Mouse (Mus musculus): ENCODE data around the gene Col27a1. TPM values are rescaled to one million over a fixed set of nuclear protein-coding genes. Genes with fewer than 3 reads are reported as not detected.
A peak's percentile ranks its signal among the peaks of the same experiment; 100 is the strongest.

Gene Col27a1
- total RNA-seq, 2 experiments from 2014 or later = 1.2 TPM; not detected in 1

GRCm38 (mm10) chr4:63348524-63348923 lies 134.7 kb downstream of the Col27a1 start:
- ATAC-seq (replicated peaks; ENCODE audit: low FRiP score, low TSS enrichment, poor library complexity, severe bottlenecking) = no peak

DNA sequence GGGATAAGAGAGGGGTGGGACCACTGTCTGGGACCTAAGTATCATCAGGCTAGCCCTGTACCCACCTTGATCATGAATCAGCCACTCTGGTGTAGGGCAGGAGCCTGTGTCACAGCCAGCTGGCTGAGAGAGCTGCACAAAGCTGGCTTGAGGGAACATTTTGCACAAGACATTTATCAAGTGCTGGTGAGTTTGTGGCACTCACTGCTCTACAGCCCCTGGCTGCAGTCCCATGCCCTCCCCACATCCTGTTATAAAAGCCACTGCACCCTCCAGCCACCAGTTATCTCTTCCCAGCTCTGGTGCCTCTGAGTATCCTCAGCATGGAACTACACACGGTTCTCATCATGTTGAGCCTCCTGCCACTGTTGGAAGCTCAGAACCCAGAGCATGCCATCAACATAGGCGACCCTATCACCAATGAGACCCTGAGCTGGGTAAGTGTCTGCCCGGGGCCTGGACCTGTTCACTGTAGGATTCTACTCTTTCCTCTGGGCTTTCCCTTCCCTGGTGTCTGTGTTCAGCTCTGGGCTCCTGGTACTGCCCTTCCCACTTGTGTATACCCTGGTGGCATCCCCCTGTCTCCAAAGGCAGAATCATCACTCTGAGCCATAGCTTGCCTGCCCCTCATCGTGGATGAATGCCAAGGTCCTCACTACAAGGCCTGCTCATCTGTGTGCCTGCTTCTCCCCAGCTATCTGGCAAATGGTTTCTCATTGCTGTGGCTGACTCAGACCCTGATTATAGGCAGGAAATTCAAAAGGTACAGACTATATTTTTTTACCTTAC lies 142.3 kb downstream of the Col27a1 start, which contains the start of gene Orm3:
Orm3 (plus strand) TSS at position 286 of the 789 bp plus-strand sequence.
- peak; percentile 49 for ATAC-seq (replicated peaks; ENCODE audit: low FRiP score, low TSS enrichment, poor library complexity, severe bottlenecking)

DNA sequence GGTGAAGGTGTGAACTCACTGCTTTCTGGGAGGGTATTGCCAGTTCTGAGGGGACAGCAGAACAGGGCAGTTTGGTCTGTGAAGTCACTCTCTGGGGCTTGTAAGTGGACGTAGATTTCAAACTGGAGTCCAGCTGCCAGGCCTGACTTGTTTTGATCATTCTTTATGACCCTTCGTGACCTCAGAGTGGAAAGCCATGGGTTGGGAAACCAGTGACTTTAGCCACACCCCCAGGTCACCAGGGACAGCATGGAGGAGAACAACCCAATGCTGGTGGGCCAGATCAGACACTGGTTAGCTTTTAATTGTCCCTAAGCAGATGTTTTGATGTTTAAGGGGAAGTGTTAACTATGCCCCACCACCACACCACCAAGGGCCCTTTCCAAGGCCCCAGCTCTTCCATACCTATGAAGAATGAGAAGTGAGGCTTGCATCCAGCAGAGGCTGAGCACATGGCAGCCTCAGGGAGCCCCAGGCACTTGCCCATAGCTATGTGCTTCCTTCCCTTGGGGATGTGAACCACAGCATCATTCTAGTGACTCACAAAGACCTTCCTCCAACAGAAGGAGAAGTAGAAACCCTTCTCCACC lies 143.3 kb downstream of the Col27a1 start:
- no peak for ATAC-seq (replicated peaks; ENCODE audit: low FRiP score, low TSS enrichment, poor library complexity, severe bottlenecking)

DNA sequence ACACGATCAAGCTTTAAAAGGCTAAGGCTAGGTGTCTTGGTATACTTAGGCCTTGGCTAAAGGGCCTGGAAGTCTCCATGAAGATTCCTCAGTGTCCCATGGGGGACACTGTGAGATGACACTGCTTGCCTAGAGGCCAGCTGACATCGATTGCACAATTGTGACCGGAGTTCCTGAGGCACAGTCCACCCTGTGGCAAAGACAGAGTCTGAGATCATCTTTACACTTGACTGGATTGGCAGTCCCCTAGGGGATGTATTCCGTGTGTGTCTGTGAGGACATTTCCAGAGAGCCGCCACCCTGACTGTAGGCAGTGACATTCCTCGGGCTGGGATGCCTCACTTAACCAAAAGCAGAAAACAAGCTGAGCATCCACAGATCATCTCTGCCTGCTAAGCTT lies 146.1 kb downstream of the Col27a1 start:
- ATAC-seq (replicated peaks; ENCODE audit: low FRiP score, low TSS enrichment, poor library complexity, severe bottlenecking) = no peak

GRCm38 (mm10) chr4:63362150-63362549 lies 148.3 kb downstream of the Col27a1 start, which contains the start of gene Orm2:
Orm2 (plus strand) TSS chr4:63362449.
- no peak for ATAC-seq (replicated peaks; ENCODE audit: low FRiP score, low TSS enrichment, poor library complexity, severe bottlenecking)

DNA sequence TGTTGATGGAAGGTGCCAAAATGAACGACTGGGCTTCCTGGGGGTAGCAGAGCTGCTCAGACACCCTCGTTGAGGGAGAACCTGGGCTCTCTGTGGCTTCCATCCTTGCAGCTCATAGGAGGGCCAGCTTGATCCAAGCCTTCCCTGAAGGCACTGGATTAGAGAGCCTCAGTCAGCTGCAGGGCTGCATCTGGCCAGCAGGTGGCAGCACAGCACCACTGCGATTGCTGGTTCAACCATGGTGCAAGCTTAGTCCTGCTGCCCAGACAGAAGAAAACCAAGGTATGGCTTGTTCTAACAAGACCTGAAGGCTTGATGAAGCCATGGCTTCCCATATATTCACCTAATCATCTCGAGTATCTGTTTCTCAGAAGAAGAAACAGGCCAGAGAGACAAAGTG lies 154.8 kb downstream of the Col27a1 start:
- ATAC-seq (replicated peaks; ENCODE audit: low FRiP score, low TSS enrichment, poor library complexity, severe bottlenecking) = peak; percentile 47; the same call in 1 of the 2 replicates

DNA sequence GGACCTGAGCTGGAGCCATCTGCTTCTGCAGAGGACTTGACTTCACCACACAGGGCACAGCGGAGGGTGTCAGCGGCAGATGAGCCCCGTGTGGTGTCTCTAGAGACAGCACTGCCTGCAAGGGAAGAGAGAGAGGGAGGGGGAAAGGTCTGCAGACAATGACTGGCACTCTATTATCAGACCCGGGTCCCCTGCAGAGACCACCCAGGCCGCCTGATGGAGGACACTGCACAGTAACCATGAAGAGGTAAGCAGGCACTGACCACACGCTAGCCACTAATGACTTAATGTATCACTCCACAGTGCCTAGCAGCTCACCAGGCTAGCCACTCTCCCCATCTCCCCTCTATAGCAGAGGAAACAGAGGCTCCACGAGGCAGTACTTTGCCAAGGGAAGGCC lies 157.1 kb downstream of the Col27a1 start:
- ATAC-seq (replicated peaks; ENCODE audit: low FRiP score, low TSS enrichment, poor library complexity, severe bottlenecking) = no peak

DNA sequence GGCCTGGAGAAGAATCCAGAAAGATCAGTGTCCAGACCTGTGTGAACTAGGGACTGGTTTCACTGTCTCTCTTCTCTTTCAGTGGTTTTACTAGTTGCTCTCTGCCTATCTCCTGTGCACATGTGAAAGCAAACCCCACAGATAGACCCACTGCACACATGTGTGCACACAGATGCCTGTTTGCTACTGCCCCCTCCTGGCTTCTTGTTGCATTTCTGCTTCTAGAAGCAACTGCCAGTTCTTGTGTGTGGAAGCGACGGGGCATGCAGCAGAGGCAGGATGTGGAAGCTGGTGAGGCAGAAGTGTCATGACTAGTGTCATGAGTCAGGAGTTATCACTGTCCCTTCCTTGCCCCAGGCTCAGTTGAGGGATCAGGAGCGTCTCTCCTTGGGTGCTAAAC lies 158.1 kb downstream of the Col27a1 start:
- ATAC-seq (replicated peaks; ENCODE audit: low FRiP score, low TSS enrichment, poor library complexity, severe bottlenecking) = peak; percentile 42; the same call in 1 of the 2 replicates

- ATAC-seq (replicated peaks; ENCODE audit: low FRiP score, low TSS enrichment, poor library complexity, severe bottlenecking) = peak; percentile 60
Observed at GRCm38 (mm10) chr4:63373404-63373803, 159.6 kb downstream of the Col27a1 start.

DNA sequence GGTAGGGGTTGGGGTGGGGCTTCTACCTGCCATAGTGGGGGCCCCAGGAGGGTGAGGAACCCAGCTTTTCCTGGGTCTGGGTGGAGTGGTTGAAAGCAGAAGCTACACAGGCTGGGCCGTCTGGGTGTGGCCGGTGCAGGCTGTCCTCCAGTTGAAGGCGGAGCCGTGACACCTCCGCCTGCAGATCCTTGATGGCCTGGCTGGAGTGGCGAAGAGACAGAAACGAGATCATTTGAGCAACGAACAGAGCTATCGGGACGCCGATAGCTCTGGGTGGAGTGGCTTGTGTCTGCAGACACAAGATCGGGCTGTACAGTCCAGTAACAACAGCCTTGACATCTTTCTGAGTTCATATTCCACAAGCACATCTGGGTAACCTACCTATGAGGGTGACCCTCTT lies 160.5 kb downstream of the Col27a1 start:
- peak; percentile 86 for ATAC-seq (replicated peaks; ENCODE audit: low FRiP score, low TSS enrichment, poor library complexity, severe bottlenecking)

DNA sequence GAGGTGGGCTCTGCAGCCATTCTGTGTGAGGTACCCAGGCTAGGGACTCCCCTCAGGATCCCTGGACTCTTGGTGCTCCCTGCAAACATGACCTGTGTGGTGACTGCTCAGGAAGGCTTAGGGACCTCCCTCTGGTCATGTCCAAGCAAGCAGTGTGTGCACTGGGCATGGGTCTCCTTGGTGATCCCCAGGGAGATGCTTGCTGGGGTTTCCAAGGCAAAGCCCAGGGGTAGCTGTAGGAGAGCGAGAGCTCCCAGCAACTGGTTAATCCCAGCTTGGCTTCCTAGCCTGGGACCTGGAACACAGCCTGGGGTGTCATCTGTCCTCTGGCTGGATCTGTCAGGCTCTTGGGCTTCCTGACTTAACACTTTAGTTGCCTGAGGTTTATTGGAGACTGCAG lies 161.6 kb downstream of the Col27a1 start:
- no peak for ATAC-seq (replicated peaks; ENCODE audit: low FRiP score, low TSS enrichment, poor library complexity, severe bottlenecking)

DNA sequence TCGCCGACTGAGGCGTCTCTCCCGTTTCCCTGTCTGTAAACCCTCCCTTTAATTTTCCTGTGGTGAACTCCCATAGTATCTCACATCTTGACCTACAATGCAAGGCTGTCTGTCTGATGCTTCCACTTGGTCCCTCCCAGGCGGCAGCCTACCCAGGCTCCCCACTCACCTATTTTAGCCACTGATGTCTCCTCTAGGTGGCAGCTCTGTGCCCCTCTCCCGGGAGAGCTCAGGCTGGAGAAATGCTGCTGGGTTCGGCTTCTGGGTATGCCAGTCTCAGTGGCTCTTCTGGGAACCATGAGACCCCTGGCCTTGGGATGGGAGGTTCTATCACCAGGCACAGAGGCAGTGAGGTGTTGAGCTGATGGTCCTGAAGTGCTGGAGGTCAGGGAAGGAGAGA lies 163.7 kb downstream of the Col27a1 start:
- no peak for ATAC-seq (replicated peaks; ENCODE audit: low FRiP score, low TSS enrichment, poor library complexity, severe bottlenecking)

DNA sequence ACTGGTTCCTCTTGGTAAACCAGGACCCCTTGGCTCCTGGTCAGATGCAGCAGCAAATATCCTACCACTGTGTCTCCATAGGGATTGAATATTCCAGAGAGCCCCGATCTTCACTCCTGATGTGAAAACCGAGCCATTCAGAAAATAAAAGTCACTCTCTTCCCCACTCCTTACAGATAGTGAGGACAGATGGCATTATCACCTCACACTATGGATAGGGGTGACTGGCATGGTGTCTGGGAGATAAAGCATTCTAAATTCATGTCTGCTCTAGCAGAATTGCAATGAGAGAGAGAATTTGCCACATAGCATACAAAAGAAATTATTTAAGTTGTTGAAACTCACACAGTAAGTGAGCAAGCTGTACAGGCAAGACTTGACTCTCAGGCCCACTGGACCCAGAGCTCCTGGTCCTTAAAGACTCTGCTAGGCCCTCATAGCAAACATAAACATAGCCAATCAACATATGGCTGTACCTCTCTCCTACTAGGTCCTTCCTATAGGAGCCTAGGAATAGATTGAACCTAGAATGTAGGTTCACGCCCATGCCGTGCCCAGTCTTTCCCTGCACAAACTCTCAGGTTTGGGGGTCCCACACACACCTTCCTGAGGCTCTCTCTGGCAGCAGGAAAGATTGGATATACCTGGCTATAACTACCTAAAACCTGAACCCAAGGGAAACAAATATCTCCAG lies 169.0 kb downstream of the Col27a1 start:
- ATAC-seq (replicated peaks; ENCODE audit: low FRiP score, low TSS enrichment, poor library complexity, severe bottlenecking) = peak; percentile 65

GRCm38 (mm10) chr4:63383474-63383873 lies 169.7 kb downstream of the Col27a1 start:
- ATAC-seq (replicated peaks; ENCODE audit: low FRiP score, low TSS enrichment, poor library complexity, severe bottlenecking) = peak; percentile 72

GRCm38 (mm10) chr4:63384262-63384661 lies 170.5 kb downstream of the Col27a1 start:
- no peak for ATAC-seq (replicated peaks; ENCODE audit: low FRiP score, low TSS enrichment, poor library complexity, severe bottlenecking)

Other genes with a start within 250 kb of the Col27a1 start
- gene Zfp618, start 248.4 kb upstream of the Col27a1 start, total RNA-seq (2014; fragmentation: Nextera tagmentation) = 1.4 TPM in 1 of 2 replicates, not detected in the other
- not detected in 2 replicates for gene Zfp618, start 248.4 kb upstream of the Col27a1 start, total RNA-seq (2017)
- not detected in 2 replicates for gene Ambp, start 59.2 kb upstream of the Col27a1 start, total RNA-seq (2014; fragmentation: Nextera tagmentation)
- gene Ambp, start 59.2 kb upstream of the Col27a1 start, total RNA-seq (2017) = not detected in 2 replicates
- not detected in 2 replicates for gene Kif12, start 41.9 kb upstream of the Col27a1 start, total RNA-seq (2014; fragmentation: Nextera tagmentation)
- gene Kif12, start 41.9 kb upstream of the Col27a1 start, total RNA-seq (2017) = not detected in 2 replicates
- not detected in 2 replicates for gene Orm1, start 130.6 kb downstream of the Col27a1 start, total RNA-seq (2014; fragmentation: Nextera tagmentation)
- 5.1 TPM in 1 of 2 replicates, not detected in the other for gene Orm1, start 130.6 kb downstream of the Col27a1 start, total RNA-seq (2017)
- gene Orm3, start 142.2 kb downstream of the Col27a1 start, total RNA-seq (2014; fragmentation: Nextera tagmentation) = not detected in 2 replicates
- not detected in 2 replicates for gene Orm3, start 142.2 kb downstream of the Col27a1 start, total RNA-seq (2017)
- not detected in 2 replicates for gene Orm2, start 148.4 kb downstream of the Col27a1 start, total RNA-seq (2014; fragmentation: Nextera tagmentation)
- not detected in 2 replicates for gene Orm2, start 148.4 kb downstream of the Col27a1 start, total RNA-seq (2017)
- 29.6 and 30.1 TPM in 2 replicates for gene Akna, start 189.3 kb downstream of the Col27a1 start, total RNA-seq (2014; fragmentation: Nextera tagmentation)
- gene Akna, start 189.3 kb downstream of the Col27a1 start, total RNA-seq (2017) = 3.0 and 5.7 TPM in 2 replicates

Measured in megakaryocyte-erythroid progenitor cell, adult 5-6 weeks (primary cell).